Mouse (Mus musculus) stomach, postnatal 0 days (tissue): ENCODE data around the gene Slc35c2. TPM values are rescaled to one million over a fixed set of nuclear protein-coding genes. Genes with fewer than 3 reads are reported as not detected.

Experiments used
- ATAC-seq: fragments of 200-750 bp; cut with Nextera tagmentation; 2 replicates; pipeline ENCODE4 v1.8.0; 2017; ENCODE audit not compliant: low FRiP score, low TSS enrichment
- DNase-seq: peaks from one replicate; pipeline ENCODE4 v3.0.0-alpha.2; 2016; ENCODE audit warnings: low spot score
- H3K27ac ChIP-seq: fragments of 300-500 bp; sonication (generic); replicated peaks from 2 replicates; pipeline ENCODE4 v1.5.1; 2014; ENCODE audit warnings: mild to moderate bottlenecking, control low read depth
- H3K27me3 ChIP-seq: fragments of 300-500 bp; sonication (generic); 2 replicates; pipeline ENCODE4 v1.6.1; 2014; ENCODE audit warnings: low read length; ENCODE audit not compliant: control insufficient read depth, insufficient read depth
- H3K36me3 ChIP-seq: fragments of 300-500 bp; sonication (generic); 2 replicates; pipeline ENCODE4 v1.6.1; 2014; ENCODE audit warnings: low read length, mixed read lengths; ENCODE audit not compliant: control insufficient read depth, insufficient read depth
- H3K4me1 ChIP-seq: fragments of 300-500 bp; sonication (generic); replicated peaks from 2 replicates; pipeline ENCODE4 v1.6.1; 2014; ENCODE audit warnings: antibody characterized with exemption; ENCODE audit not compliant: control insufficient read depth, insufficient read depth
- H3K4me2 ChIP-seq: fragments of 300-500 bp; sonication (generic); replicated peaks from 2 replicates; pipeline ENCODE4 v1.6.1; 2014; ENCODE audit warnings: low read depth, mild to moderate bottlenecking, control low read depth, moderate library complexity
- H3K4me3 ChIP-seq: fragments of 300-500 bp; sonication (generic); 2 replicates; pipeline ENCODE4 v1.5.1; 2014; ENCODE audit warnings: low read depth, low read length, control low read depth
- H3K9ac ChIP-seq: fragments of 300-500 bp; sonication (generic); 2 replicates; pipeline ENCODE4 v1.6.1; 2014; ENCODE audit warnings: mild to moderate bottlenecking, low read length, control low read depth, mixed read lengths
- H3K9me3 ChIP-seq: fragments of 300-500 bp; sonication (generic); 2 replicates; pipeline ENCODE4 v1.6.1; 2016; ENCODE audit warnings: low read length; ENCODE audit not compliant: control insufficient read depth
- CTCF ChIP-seq: IDR thresholded peaks from 2 replicates; pipeline ENCODE4 v1.5.1; 2016; ENCODE audit warnings: antibody characterized with exemption, low read depth, mild to moderate bottlenecking, moderate library complexity
- EP300 ChIP-seq: optimal IDR thresholded peaks from 2 replicates; pipeline ENCODE3; 2016; ENCODE audit warnings: antibody characterized with exemption
- WGBS: fragments of 180-500 bp; shearing (Covaris S2); extraction: QIAGEN DNeasy Blood & Tissue Kit; methylation state at CpG from one replicate; pipeline ENCODE4 v1.1.7; 2014; 5-methylcytosine and 5-hydroxymethylcytosine counted together
- polyA plus RNA-seq: library from polyadenylated mRNA; unstranded; fragments of >200 nt; fragmentation: Nextera tagmentation; extraction: Ambion mirVana; gene quantifications from 2 replicates; pipeline ENCODE4 v1.2.1, GENCODE M21; 2015

The Slc35c2 gene
- polyA plus RNA-seq, 1 experiment from 2014 or later, result 38.5 TPM

- TF ChIP-seq EP300 (no peak), CTCF (no peak)
- Histone ChIP-seq H3K4me1 (no peaks in the 10 kb centered on the region), H3K4me3 (no peak overlapping the region), H3K9ac (no peak overlapping the region), H3K27ac (no peak overlapping the region), H3K27me3 (no peaks in the 10 kb centered on the region), H3K9me3 (no peaks in the 10 kb centered on the region), H3K4me2 (no peak overlapping the region), H3K36me3 (peaks cover 25% of the 10 kb centered on the region)
- 78% methylated on average over 6 of the region's 6 CpGs for WGBS
- no peak for DNase-seq
- no peak; the same call in 1 of the 2 replicates for ATAC-seq
Observed at GRCm38 (mm10) chr2:165307801-165308200, 20.1 kb upstream of the Slc35c2 start.

DNA sequence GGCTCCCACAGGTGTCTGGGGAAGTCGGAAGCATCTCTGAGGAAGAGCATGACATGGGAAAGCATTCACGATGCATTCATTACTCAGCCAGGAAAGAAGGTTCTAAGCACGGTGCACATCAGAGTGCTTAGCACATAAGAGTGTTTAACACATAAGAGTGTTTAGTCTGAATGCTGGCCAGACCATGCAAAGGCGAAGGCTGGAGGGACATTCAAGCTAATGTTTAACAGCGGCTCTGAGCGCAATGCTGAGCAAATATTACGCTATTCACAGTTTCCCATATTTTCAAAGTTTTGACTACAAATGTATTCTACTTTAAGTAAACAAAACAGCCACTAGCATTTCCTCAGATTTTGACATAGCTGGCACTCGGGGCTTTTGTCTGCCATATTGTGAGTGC lies 17.8 kb upstream of the Slc35c2 start:
- no peaks in the 10 kb centered on the region for H3K27me3 ChIP-seq
- TF ChIP-seq EP300, result no peak
- TF ChIP-seq CTCF, result no peak
- DNase-seq (no peak), ATAC-seq (no peak)
- H3K4me3 ChIP-seq, result no peak overlapping the region
- no peaks in the 10 kb centered on the region for H3K9me3 ChIP-seq
- 72% methylated on average over 8 of the region's 8 CpGs for WGBS
- no peak overlapping the region for H3K27ac ChIP-seq
- H3K9ac ChIP-seq, result no peak overlapping the region
- peaks cover 24% of the 10 kb centered on the region; the same call in 1 of the 2 replicates for H3K36me3 ChIP-seq
- H3K4me2 ChIP-seq, result no peak overlapping the region
- no peaks in the 10 kb centered on the region for H3K4me1 ChIP-seq

GRCm38 (mm10) chr2:165304819-165305218 lies 17.1 kb upstream of the Slc35c2 start:
- H3K27me3 ChIP-seq, result no peaks in the 10 kb centered on the region
- H3K4me2 ChIP-seq, result no peak overlapping the region
- peaks cover 24% of the 10 kb centered on the region; the same call in 1 of the 2 replicates for H3K36me3 ChIP-seq
- ATAC-seq (no peak), DNase-seq (no peak)
- no peaks in the 10 kb centered on the region for H3K9me3 ChIP-seq
- H3K4me3 ChIP-seq, result no peak overlapping the region
- no peaks in the 10 kb centered on the region for H3K4me1 ChIP-seq
- H3K9ac ChIP-seq, result no peak overlapping the region
- TF ChIP-seq EP300 (no peak), CTCF (no peak)
- no peak overlapping the region for H3K27ac ChIP-seq
- 76% methylated on average over 19 of the region's 19 CpGs for WGBS

DNA sequence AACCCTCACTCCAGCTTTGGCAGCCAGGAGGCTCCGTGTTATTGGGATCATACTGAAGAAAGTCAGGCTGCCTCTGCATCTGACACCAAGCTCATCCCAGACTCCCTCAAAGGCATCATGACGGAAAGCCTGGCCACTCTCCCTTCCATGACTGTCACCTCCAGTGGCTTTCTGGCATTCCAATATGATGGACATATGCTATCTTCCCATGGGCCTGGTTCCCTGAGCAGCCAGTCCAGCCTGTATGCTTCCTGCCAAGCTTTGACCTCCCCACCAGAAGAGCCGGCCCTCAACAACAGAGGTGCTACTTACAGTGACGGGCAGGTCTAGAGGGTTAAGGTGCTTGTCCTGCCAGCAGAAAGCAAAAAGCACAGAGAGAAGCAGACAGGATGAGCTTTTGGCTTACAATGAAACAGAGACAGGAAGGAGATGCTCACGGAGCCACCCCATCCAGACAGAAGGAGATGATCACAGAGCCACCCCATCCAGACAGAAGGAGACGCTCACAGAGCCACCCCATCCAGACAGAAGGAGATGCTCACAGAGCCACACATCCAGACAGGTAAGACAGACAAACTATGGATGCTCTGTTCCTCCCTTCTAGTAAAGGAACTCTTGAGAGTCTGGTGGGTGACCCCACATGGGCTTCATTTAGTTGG lies 15.8 kb upstream of the Slc35c2 start:
- ATAC-seq, result no peak
- Histone ChIP-seq H3K4me1 (no peaks in the 10 kb centered on the region), H3K27ac (no peak overlapping the region), H3K4me3 (no peak overlapping the region), H3K9ac (no peak overlapping the region), H3K4me2 (no peak overlapping the region), H3K36me3 (peaks cover 24% of the 10 kb centered on the region; the same call in 1 of the 2 replicates), H3K27me3 (no peaks in the 10 kb centered on the region), H3K9me3 (no peaks in the 10 kb centered on the region)
- no peak for DNase-seq
- TF ChIP-seq CTCF (no peak), EP300 (no peak)
- WGBS, result 92% methylated on average over 6 of the region's 6 CpGs

GRCm38 (mm10) chr2:165301409-165301808 lies 13.7 kb upstream of the Slc35c2 start:
- no peak for ATAC-seq
- no peak overlapping the region for H3K4me3 ChIP-seq
- no peak overlapping the region for H3K27ac ChIP-seq
- peaks cover 35% of the 10 kb centered on the region for H3K36me3 ChIP-seq
- WGBS, result 75% methylated on average over 3 of the region's 3 CpGs
- TF ChIP-seq CTCF (no peak), EP300 (no peak)
- no peak overlapping the region for H3K4me2 ChIP-seq
- H3K4me1 ChIP-seq, result no peaks in the 10 kb centered on the region
- H3K9me3 ChIP-seq, result no peaks in the 10 kb centered on the region
- no peak for DNase-seq
- H3K27me3 ChIP-seq, result no peaks in the 10 kb centered on the region
- H3K9ac ChIP-seq, result no peak overlapping the region

DNA sequence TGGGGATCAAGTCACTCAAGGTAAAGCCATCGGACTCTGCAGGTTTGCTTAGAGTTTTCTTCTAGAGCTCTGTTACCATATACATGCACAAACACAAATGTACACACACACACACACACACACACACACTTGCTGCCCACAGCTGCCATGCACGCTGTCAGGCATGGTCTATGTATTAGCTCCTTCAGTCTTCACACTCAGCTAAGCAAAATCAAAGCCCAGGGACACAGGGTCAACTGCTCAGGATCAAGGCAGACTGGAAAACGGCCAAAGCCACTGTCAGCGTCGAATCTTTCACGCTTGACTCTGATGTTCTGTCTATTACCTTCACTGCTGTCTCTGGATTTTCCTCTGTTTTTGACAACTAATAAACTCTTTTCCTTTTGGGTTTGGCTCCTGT lies 13.2 kb upstream of the Slc35c2 start:
- Histone ChIP-seq H3K36me3 (peaks cover 38% of the 10 kb centered on the region), H3K27ac (no peak overlapping the region), H3K4me3 (no peak overlapping the region), H3K27me3 (no peaks in the 10 kb centered on the region), H3K9me3 (no peaks in the 10 kb centered on the region), H3K9ac (no peak overlapping the region), H3K4me2 (no peak overlapping the region), H3K4me1 (no peaks in the 10 kb centered on the region)
- DNase-seq (no peak), ATAC-seq (no peak)
- 96% methylated on average over 6 of the region's 6 CpGs for WGBS
- TF ChIP-seq EP300 (no peak), CTCF (no peak)
